Mouse (Mus musculus): ENCODE results near the gene Fbxl21.

DNA sequence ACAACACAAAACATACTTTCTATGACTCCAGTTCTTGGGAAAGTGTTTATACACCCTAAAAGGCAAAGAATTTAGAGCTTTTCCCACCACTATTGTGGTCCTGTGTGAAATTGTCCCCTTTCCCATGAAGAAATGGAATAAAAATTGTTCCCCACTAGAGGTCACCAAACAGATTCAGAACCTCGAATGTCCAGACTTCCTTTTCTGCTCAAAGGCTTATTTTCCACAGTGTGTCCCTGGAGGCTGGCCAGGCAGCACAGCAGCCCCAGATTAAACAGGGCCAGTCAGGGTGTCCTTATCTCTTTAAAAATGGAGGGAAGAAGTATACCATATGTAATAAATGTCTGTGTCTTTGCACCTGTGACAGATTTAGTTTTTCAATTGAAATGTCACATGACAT is 33.7 kb downstream of the Fbxl21 start:
- TF ChIP-seq GATA1 (IDR thresholded peaks at IDR 0.05; ENCODE audit: borderline replicate concordance, low read length) (no peak), FLI1 (IDR thresholded peaks at IDR 0.05; ENCODE audit: low read length) (no peak)
